Mouse (Mus musculus) forebrain, embryonic 14.5 days (tissue): Measurements from ENCODE around the gene Lyl1. TPM values are rescaled to one million over a fixed set of nuclear protein-coding genes. Genes with fewer than 3 reads are reported as not detected.

Experiments
- ATAC-seq: fragments of 200-750 bp; cut with Nextera tagmentation; 2 replicates; pipeline ENCODE4 v1.8.0; 2017; ENCODE audit warnings: mild to moderate bottlenecking, moderate library complexity
- DNase-seq: peaks from one replicate; pipeline ENCODE4 v3.0.0-alpha.2; 2015; ENCODE audit warnings: low spot score
- H3K27ac ChIP-seq: fragments of 300-500 bp; sonication (generic); 2 replicates; pipeline ENCODE4 v1.5.1; 2014; ENCODE audit warnings: low read depth, mild to moderate bottlenecking, control low read depth, low read length, moderate library complexity
- H3K27me3 ChIP-seq: fragments of 300-500 bp; sonication (generic); replicated peaks from 2 replicates; pipeline ENCODE4 v1.6.1; 2014; ENCODE audit warnings: low read length, control low read depth, mixed read lengths; ENCODE audit not compliant: control insufficient read depth, insufficient read depth
- H3K36me3 ChIP-seq: fragments of 300-500 bp; sonication (generic); 2 replicates; pipeline ENCODE4 v1.6.1; 2014; ENCODE audit warnings: low read length, control low read depth; ENCODE audit not compliant: control insufficient read depth, insufficient read depth
- H3K4me1 ChIP-seq: fragments of 300-500 bp; sonication (generic); 2 replicates; pipeline ENCODE4 v1.6.1; 2014; ENCODE audit warnings: antibody characterized with exemption, low read length, control low read depth; ENCODE audit not compliant: control insufficient read depth, insufficient read depth
- H3K4me2 ChIP-seq: fragments of 300-500 bp; sonication (generic); 2 replicates; pipeline ENCODE4 v1.6.1; 2014; ENCODE audit warnings: mild to moderate bottlenecking, control low read depth, low read length
- H3K4me3 ChIP-seq: fragments of 300-500 bp; sonication (generic); 2 replicates; pipeline ENCODE4 v1.5.1; 2014; ENCODE audit warnings: low read depth, low read length, control low read depth
- H3K9ac ChIP-seq: fragments of 300-500 bp; sonication (generic); 2 replicates; pipeline ENCODE4 v1.6.1; 2014; ENCODE audit warnings: mild to moderate bottlenecking, low read length, control low read depth, moderate library complexity
- H3K9me3 ChIP-seq: fragments of 300-500 bp; sonication (generic); replicated peaks from 2 replicates; pipeline ENCODE4 v1.6.1; 2016; ENCODE audit warnings: low read length, control low read depth, mixed read lengths; ENCODE audit not compliant: control insufficient read depth
- WGBS: fragments of 180-500 bp; shearing (Covaris S2); extraction: QIAGEN DNeasy Blood & Tissue Kit; methylation state at CpG from one replicate; pipeline ENCODE4 v1.1.7; 2014; 5-methylcytosine and 5-hydroxymethylcytosine counted together
- polyA plus RNA-seq: library from polyadenylated mRNA; unstranded; fragments of >200 nt; fragmentation: Nextera tagmentation; extraction: Ambion mirVana; gene quantifications from 2 replicates; pipeline ENCODE4 v1.2.1, GENCODE M21; 2014

Lyl1 gene
- polyA plus RNA-seq, 1 experiment from 2014 or later = 2.9 TPM

DNA sequence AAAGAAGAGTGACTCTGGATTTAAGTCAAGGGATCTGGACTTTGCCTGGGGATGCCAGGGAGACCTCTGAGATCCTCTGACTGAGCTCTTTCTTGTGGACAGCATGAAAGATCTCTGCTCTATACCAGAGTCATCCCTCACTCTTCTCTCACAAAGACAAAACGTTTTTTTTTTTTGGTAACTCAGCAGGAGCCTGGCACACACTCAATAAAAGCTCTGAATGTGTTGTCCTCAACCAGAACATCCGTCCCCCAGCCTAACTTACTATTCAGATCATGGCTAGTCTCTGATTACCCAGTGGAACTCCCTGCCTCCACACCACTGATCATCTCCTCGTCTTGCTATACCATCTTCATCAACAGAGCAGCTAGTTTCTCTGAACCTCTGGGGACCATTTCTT, 16.7 kb upstream of the Lyl1 start:
- H3K9ac ChIP-seq = no peak overlapping the region
- DNase-seq (no peak), ATAC-seq (no peak)
- no peak overlapping the region for H3K27ac ChIP-seq
- H3K9me3 ChIP-seq = no peaks in the 10 kb centered on the region
- 42% methylated on average over 3 of the region's 3 CpGs for WGBS
- no peak overlapping the region for H3K4me2 ChIP-seq
- peaks cover 16% of the 10 kb centered on the region for H3K36me3 ChIP-seq
- no peaks in the 10 kb centered on the region for H3K27me3 ChIP-seq
- peaks cover 24% of the 10 kb centered on the region for H3K4me1 ChIP-seq
- H3K4me3 ChIP-seq = no peak overlapping the region

DNA sequence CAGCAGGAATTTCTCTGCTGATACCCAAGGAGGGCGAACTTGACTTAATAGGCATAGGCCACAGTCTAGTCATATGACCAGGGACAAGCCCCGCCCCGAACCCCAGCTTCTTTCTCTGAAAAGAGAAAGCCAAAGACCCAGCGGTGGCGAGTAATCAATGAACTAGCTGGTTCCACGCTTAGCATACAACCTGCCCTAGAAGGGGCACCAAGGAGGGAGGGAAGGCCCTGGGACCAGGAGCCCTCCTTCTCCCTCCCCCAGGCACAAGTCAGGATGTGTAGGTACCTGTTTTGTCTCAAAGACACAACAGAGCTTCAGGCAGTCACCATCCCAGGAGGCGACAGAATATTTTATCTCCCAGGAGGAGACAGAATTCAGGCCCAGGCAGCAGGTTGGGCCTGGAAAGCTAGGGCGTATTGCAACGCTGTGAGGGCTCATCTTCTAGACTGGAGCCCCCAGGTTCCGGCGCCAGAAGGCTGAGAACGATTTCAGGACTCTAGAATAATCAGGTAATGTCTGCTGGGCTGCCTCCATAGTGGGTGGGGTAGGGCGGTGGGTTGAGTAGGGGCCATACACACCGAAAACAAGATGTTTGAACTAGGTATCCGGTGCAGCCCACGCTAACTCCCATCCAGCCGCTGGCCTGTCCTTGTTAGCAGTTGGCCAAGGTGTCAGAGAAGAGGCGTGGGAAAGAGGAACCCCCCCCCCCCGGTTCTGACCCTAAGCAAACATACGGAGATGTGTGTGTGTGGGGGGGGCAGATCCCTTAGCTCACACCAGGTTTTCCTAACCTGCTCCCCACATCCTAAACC, 14.9 kb upstream of the Lyl1 start, which contains the start of gene Trmt1:
Gene Trmt1 (plus strand): TSS at position 117 of the 812 bp plus-strand sequence.
- ATAC-seq = no peak
- H3K27ac ChIP-seq = peak within 1 kb of the TSS; percentile 89; the same call in 1 of the 2 replicates
- H3K4me2 ChIP-seq = peak within 1 kb of the TSS; percentile 85
- no peak for DNase-seq
- peak within 1 kb of the TSS; percentile 99 for H3K9ac ChIP-seq
- H3K4me3 ChIP-seq = peak within 1 kb of the TSS; percentile 99
- 8% methylated on average over 20 of the region's 20 CpGs for WGBS
- H3K27me3 ChIP-seq = no peaks in the 10 kb centered on the region
- peaks cover 20% of the 10 kb centered on the region for H3K36me3 ChIP-seq
- no peaks in the 10 kb centered on the region for H3K9me3 ChIP-seq
- peaks cover 31% of the 10 kb centered on the region for H3K4me1 ChIP-seq

DNA sequence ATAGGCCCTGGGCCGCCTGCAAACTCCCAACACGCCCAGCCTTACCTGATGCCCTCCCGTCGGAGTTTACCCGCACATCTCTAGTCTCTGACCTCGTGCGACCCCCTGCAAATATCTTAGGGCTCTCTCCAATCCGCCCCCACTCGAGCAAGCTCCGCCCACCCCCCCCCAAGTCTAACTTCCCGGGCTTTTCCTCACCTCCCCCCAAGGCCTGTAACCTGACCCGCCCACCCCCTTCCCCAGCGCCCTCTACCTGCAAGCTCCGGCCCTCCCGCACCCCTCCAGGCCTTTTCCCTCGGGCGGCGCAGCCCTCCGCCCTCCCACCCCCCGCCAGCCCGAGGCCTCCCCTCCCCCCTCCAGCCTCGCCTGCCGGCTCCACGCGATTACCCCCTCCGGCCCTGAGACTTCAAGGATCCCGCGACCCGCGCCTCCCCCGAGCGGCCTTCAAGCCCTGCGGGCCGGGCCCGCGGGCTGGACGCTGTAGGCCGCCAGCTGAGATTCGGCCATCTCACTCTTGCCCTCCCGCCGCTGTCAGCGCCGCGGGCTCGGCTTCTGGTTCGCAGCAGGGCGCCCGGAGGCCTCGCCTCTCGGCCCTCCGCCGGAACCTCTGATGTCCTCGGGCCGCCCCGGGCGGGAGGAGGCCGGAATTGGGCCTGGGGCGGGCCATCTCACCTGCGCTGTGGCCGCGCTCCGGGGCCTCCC, 14.1 kb upstream of the Lyl1 start:
- H3K4me1 ChIP-seq = peaks cover 31% of the 10 kb centered on the region
- WGBS = under 1% methylated on average over 52 of the region's 62 CpGs
- peak overlapping the region; percentile 89 for H3K27ac ChIP-seq
- no peaks in the 10 kb centered on the region for H3K9me3 ChIP-seq
- ATAC-seq (peak; percentile 26), DNase-seq (no peak)
- H3K9ac ChIP-seq = peak overlapping the region; percentile 99
- peak overlapping the region; percentile 99 for H3K4me3 ChIP-seq
- peak overlapping the region; percentile 85 for H3K4me2 ChIP-seq
- peaks cover 23% of the 10 kb centered on the region for H3K36me3 ChIP-seq
- H3K27me3 ChIP-seq = no peaks in the 10 kb centered on the region

DNA sequence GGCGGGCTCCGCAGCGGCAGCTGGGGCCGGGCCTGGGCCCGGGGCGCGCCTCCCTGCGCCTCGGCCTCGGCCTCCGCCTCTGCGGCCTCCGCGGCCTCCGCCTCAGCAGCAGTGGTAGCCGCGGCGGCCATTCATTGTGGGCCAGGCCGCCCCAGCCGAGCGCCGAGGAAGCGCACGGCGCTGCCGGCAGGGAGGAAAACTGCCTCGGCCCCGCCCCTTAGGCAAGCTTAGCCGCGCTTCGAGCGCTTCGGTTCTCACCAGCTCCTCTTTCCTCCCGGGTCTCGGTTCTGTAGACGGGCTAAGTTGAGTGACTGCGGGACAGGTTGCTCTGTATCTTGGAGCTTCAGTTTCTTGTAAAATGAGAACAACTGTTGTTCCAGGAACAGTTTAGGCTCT, 13.6 kb upstream of the Lyl1 start, which contains the start of gene Nacc1:
Gene Nacc1 (minus strand): TSS at position 158 of the 396 bp plus-strand sequence.
- H3K36me3 ChIP-seq = peaks cover 26% of the 10 kb centered on the region
- peak within 1 kb of the TSS; percentile 99 for H3K4me3 ChIP-seq
- peak within 1 kb of the TSS; percentile 89 for H3K27ac ChIP-seq
- no peaks in the 10 kb centered on the region for H3K27me3 ChIP-seq
- H3K9ac ChIP-seq = peak within 1 kb of the TSS; percentile 99
- H3K9me3 ChIP-seq = no peaks in the 10 kb centered on the region
- ATAC-seq (peak; percentile 85), DNase-seq (peak; percentile 95)
- H3K4me1 ChIP-seq = peaks cover 31% of the 10 kb centered on the region
- under 1% methylated on average over 29 of the region's 37 CpGs for WGBS
- peak within 1 kb of the TSS; percentile 90 for H3K4me2 ChIP-seq

DNA sequence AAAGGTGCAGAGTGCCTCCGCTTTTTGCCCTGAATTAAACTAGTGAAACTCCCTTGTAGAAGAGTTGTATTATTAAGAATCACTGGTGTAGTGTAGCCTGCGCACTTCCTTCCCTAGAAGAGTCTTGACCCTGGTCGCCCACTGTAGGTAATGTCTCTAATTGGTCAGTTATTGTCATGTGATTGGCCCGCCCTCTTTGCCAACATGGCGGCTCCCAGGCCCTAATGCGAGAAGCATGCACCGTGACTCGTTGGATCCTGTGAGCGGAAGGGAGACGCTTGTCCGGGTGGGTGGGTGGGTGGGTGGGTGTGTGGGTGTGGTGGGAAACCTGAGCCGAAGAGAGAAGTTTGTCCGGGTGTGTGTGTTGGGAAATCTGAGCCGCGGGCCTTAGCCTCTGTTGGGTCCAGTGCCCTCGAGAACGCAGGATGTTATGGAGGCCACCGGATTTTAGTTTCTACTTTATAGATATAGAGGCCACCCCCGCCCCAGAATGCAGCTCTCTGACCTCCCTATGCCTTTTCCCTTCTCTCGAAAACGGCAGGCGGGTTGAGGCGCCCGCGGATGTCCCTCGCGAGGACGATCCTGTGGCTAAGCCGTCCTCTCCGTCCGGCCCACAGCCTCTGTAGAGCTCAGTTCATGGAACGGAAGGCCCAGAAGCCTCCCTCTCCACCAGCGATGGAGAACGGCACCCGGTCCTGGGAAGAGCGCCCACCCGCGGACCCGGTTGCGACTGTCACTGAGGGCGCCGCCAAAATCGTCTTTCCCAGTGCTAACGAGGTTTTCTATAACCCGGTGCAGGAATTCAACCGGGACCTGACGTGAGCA, 12.0 kb upstream of the Lyl1 start:
- H3K4me1 ChIP-seq = peaks cover 31% of the 10 kb centered on the region
- H3K9me3 ChIP-seq = no peaks in the 10 kb centered on the region
- H3K27me3 ChIP-seq = no peaks in the 10 kb centered on the region
- H3K4me2 ChIP-seq = peak overlapping the region; percentile 90
- peak; percentile 89 for ATAC-seq
- H3K36me3 ChIP-seq = peaks cover 25% of the 10 kb centered on the region
- under 1% methylated on average over 47 of the region's 47 CpGs for WGBS
- peak overlapping the region; percentile 69 for H3K9ac ChIP-seq
- peak; percentile 95 for DNase-seq
- no peak overlapping the region for H3K27ac ChIP-seq
- H3K4me3 ChIP-seq = peak overlapping the region; percentile 68

DNA sequence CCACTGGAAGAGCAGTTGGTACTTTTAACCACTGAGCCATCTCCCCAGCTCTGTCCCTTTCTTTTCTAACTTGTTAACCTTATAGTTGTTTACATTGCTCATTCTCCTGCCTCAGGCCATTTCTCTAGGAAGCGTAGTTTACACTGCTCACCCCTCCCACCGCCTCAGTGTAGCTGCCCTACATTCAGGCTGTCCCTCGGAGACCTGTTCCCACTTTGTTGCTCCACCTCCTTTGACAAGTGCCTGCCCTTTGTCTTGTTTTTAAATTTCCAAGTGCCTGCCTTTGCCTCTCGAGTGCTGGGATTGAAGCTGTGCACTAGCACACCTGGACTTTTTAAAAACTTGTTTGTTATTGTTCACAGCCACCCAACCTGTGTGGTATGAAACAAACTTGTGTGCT, 7.9 kb upstream of the Lyl1 start:
- WGBS = 79% methylated on average over 4 of the region's 4 CpGs
- no peak for DNase-seq
- no peak overlapping the region for H3K9ac ChIP-seq
- no peak overlapping the region for H3K4me3 ChIP-seq
- no peaks in the 10 kb centered on the region for H3K9me3 ChIP-seq
- ATAC-seq = no peak
- no peaks in the 10 kb centered on the region for H3K27me3 ChIP-seq
- H3K4me2 ChIP-seq = no peak overlapping the region
- H3K36me3 ChIP-seq = peaks cover 55% of the 10 kb centered on the region
- no peak overlapping the region for H3K27ac ChIP-seq
- H3K4me1 ChIP-seq = peaks cover 12% of the 10 kb centered on the region

DNA sequence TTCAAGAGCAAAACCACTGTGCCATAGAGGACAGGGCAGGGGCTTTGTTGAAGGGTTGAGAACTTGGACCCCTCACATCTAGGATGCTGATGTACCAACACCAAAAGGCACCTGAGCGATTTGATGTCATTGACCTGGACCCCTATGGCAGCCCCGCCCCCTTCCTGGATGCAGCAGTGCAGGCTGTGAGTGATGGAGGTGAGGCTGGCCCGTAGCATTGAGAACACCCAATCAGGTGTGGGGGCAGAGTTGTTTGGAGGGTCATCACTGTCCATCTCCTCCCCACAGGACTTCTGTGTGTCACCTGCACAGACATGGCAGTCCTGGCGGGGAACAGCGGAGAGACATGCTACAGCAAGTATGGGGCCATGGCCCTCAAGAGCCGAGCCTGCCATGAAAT, 6.1 kb upstream of the Lyl1 start:
- Histone ChIP-seq H3K9ac (no peak overlapping the region), H3K4me3 (no peak overlapping the region), H3K27ac (no peak overlapping the region), H3K36me3 (peaks cover 69% of the 10 kb centered on the region), H3K4me2 (no peak overlapping the region), H3K27me3 (no peaks in the 10 kb centered on the region), H3K4me1 (peaks cover 3% of the 10 kb centered on the region; the same call in 1 of the 2 replicates), H3K9me3 (no peaks in the 10 kb centered on the region)
- 90% methylated on average over 6 of the region's 6 CpGs for WGBS
- ATAC-seq (no peak), DNase-seq (no peak)

DNA sequence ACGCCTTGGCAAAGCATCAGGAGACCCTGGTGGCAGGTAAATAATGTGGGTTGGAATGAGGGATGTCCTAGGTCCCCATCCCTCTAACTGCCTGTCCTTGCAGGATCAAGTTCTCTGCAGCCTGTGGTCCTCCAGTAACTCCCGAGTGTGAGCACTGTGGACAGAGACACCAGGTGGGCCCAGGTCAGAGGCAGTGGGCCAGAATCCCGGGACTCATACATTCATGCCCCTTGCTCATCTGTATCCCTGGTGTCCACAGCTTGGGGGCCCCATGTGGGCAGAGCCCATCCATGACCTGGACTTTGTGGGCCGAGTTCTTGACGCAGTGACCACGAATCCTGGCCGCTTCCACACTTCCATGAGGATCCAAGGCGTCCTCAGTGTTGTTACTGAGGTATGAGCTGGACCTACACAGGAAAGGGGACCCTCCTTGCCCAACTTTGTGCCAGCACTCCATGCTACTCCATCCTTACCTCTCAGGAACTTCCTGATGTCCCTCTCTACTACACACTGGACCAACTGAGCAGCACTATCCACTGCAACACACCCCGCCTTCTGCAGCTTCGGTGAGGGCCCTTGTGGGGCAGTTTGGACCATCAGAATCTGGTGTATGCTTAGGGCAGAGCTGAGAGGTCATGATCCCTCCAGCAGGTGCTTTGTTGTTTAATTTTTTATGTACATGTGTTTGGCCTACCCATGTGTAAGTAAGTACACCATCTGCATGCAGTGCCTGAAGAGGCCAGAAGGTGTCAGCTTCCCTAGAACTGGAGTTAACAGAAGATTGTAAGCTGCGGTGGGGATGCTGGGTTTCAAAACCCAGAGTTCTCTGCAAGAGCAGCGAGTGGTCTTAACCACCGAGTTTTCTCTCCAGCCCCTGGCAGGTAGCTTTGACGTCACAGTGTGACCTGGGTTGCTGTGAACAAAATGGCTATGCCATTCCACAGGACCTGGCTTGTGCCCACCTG, 3.8 kb upstream of the Lyl1 start:
- peaks cover 54% of the 10 kb centered on the region for H3K36me3 ChIP-seq

More for the DNA sequence above, 3.8 kb upstream of the Lyl1 start:
- 0 out of 2 replicates have a peak, but pooled peaks cover 3% of the 10 kb centered on the region for H3K4me1 ChIP-seq
- H3K9ac ChIP-seq = no peak overlapping the region
- no peaks in the 10 kb centered on the region for H3K9me3 ChIP-seq
- ATAC-seq (no peak), DNase-seq (peak; percentile 76)
- H3K4me2 ChIP-seq = no peak overlapping the region
- H3K4me3 ChIP-seq = no peak overlapping the region
- no peak overlapping the region for H3K27ac ChIP-seq
- peaks cover 11% of the 10 kb centered on the region for H3K27me3 ChIP-seq
- 88% methylated on average over 14 of the region's 14 CpGs for whole genome bisulfite sequencing
